Mouse (Mus musculus): ENCODE data around the gene Plekhb1. TPM values are rescaled to one million over a fixed set of nuclear protein-coding genes. Genes with fewer than 3 reads are reported as not detected.

The Plekhb1 gene
- total RNA-seq, 2 experiments from 2014 or later, result 131 to 184 TPM

GRCm38 (mm10) chr7:100593349-100593748 lies 68.9 kb downstream of the Plekhb1 start:
- DNase-seq (ENCODE audit: low spot score in 2 of 2), result no peak
- intact Hi-C loops (cut with DNase I), result loop anchor here (5.0 kb wide), 1 partner anchor 56 kb away; the partner anchor contains the start of gene Coa4

Other genes starting within 250 kb of the Plekhb1 start
- 1 to 10 TPM; 2.3 to 2.8 TPM for gene Ucp3, start 189.4 kb downstream of the Plekhb1 start, total RNA-seq (2021)
- 10 to 100 TPM; 76.5 to 90.0 TPM for gene Ucp2, start 169.1 kb downstream of the Plekhb1 start, total RNA-seq (2021)
- under 1 TPM; 0.39 to 0.45 TPM for gene Dnajb13, start 147.5 kb downstream of the Plekhb1 start, total RNA-seq (2021)
- 10 to 100 TPM in 1 of 2 experiments, 1 to 10 TPM in 1; 8.5 to 10.8 TPM for gene Coa4, start 125.3 kb downstream of the Plekhb1 start, total RNA-seq (2021)
- gene Rab6a, start 55.0 kb downstream of the Plekhb1 start, total RNA-seq (2021), result 100 to 1,000 TPM; 395 to 423 TPM
- 10 to 100 TPM; 65.4 to 75.2 TPM for gene Mrpl48, start 54.1 kb downstream of the Plekhb1 start, total RNA-seq (2021)
- 100 to 1,000 TPM; 240 to 242 TPM for gene Fam168a, start 44.2 kb upstream of the Plekhb1 start, total RNA-seq (2021)
- gene Relt, start 201.0 kb upstream of the Plekhb1 start, total RNA-seq (2021), result 10 to 100 TPM; 15.1 to 17.0 TPM

Data from left cerebral cortex, postnatal 36 days (tissue).